Mouse (Mus musculus) small intestine, adult 2 months (tissue): ENCODE data around the gene She.

Experiments
- CTCF ChIP-seq: fragments of 200-500 bp; IDR thresholded peaks from 2 replicates; pipeline ENCODE4 v1.5.1; 2012; ENCODE audit warnings: low read depth, mild to moderate bottlenecking, control low read depth, inconsistent platforms, low read length, moderate library complexity, mixed read lengths; ENCODE audit not compliant: insufficient replicate concordance, insufficient read length; ENCODE audit errors: extremely low read depth
- POLR2A ChIP-seq: fragments of 200-500 bp; IDR thresholded peaks from 2 replicates; pipeline ENCODE4 v1.6.1; 2012; ENCODE audit warnings: low read depth, mild to moderate bottlenecking, control low read depth, inconsistent platforms, low read length, moderate library complexity

DNA sequence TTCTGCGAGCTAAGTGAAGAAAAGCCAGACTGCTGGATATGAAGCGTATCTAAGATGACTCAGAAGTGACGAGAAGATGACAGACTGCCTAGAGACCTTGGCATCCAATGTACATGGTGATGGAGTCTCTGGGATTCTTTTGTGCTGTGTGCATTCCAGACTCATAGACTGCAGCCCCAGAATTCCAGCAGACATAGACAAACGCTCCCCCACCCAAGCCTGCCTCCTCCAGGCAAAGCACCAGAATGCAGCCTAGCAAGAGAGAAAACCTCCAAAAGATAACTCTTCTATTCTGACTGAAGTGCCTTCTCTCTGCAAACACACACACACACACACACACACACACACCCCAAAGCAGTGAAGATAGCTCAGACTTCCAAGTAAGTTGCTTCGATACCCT is 35.4 kb upstream of the She start:
- TF ChIP-seq POLR2A (no peak), CTCF (no peak)
